Mouse (Mus musculus): ENCODE results near the gene Ptprk.

GRCm38 (mm10) chr10:28249047-28249446 lies 174.4 kb downstream of the Ptprk start:
- TF ChIP-seq CTCF (IDR thresholded peaks at IDR 0.05; ENCODE audit: borderline replicate concordance, control insufficient read depth, extremely low read depth, insufficient read depth, low read length, poor library complexity) (no peak), POLR2A (IDR thresholded peaks at IDR 0.05; ENCODE audit: control insufficient read depth, extremely low read depth, insufficient read depth, low read length, poor library complexity) (no peak)
